Mouse (Mus musculus) testis, adult 2 months (tissue): ENCODE measurements around the gene Zfp37.
A peak's percentile ranks its signal among the peaks of the same experiment; 100 is the strongest.

Source experiments
- CTCF ChIP-seq: fragments of 200-500 bp; IDR thresholded peaks from 2 replicates; pipeline ENCODE4 v1.5.1; 2012; ENCODE audit warnings: low read depth, mild to moderate bottlenecking, inconsistent platforms, low read length, moderate library complexity; ENCODE audit not compliant: control insufficient read depth, insufficient read depth, insufficient replicate concordance
- POLR2A ChIP-seq: fragments of 200-500 bp; IDR thresholded peaks from 2 replicates; pipeline ENCODE4 v1.6.1; 2012; ENCODE audit warnings: low read depth, mild to moderate bottlenecking, inconsistent platforms, low read length, moderate library complexity; ENCODE audit not compliant: control insufficient read depth

DNA sequence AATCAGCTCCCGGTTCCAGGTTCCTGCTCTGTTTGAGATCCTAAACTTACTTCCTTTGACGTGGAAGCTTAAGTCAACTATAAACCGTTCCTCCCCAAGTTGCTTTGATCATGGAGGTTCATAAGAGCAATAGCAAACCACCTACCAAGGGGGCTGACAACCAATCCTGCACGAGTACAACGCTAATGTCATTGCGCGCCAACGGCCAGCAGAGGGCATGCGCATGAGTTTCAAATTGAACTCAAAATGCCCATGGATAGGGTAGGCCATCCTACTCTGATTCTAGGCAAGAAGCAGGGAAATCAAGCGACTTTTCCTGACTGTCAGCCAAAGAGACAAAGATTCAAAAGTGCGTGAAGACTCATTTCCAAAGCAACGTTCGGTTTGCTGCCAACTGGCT is at the start of gene Zfp37:
- TF ChIP-seq CTCF (peak; percentile 49; the same call in 1 of the 2 replicates), POLR2A (peak; percentile 63; the same call in 1 of the 2 replicates)
